Mouse (Mus musculus) heart, adult 2 months (tissue): ENCODE data around the gene Gm36028. TPM values are rescaled to one million over a fixed set of nuclear protein-coding genes. Genes with fewer than 3 reads are reported as not detected.

Experiments
- DNase-seq, 2 experiments: peaks; one replicate each; pipeline ENCODE4 v3.0.0; 2021
- H3K27ac ChIP-seq: fragments of 200-600 bp; 2 replicates; pipeline ENCODE4 v1.8.1; 2022
- H3K27me3 ChIP-seq: fragments of 200-500 bp; 2 replicates; pipeline ENCODE4 v1.6.1; 2012; ENCODE audit warnings: mild to moderate bottlenecking, low read length, inconsistent platforms, mixed read lengths; ENCODE audit not compliant: control insufficient read depth, insufficient read depth
- H3K36me3 ChIP-seq: fragments of 200-500 bp; 2 replicates; pipeline ENCODE4 v1.6.1; 2012; ENCODE audit warnings: low read length, inconsistent platforms; ENCODE audit not compliant: control insufficient read depth, insufficient read depth
- H3K4me1 ChIP-seq: fragments of 200-500 bp; 2 replicates; pipeline ENCODE4 v1.6.1; 2011; ENCODE audit warnings: low read length; ENCODE audit not compliant: control insufficient read depth, insufficient read depth
- H3K4me3 ChIP-seq: fragments of 200-600 bp; 2 replicates; pipeline ENCODE4 v1.8.1; 2022
- H3K79me2 ChIP-seq: fragments of 200-500 bp; replicated peaks from 2 replicates; pipeline ENCODE4 v1.6.1; 2012; ENCODE audit warnings: mild to moderate bottlenecking, inconsistent platforms, low read length, moderate library complexity, mixed read lengths; ENCODE audit not compliant: control insufficient read depth, insufficient read depth
- H3K9ac ChIP-seq: fragments of 200-500 bp; 2 replicates; pipeline ENCODE4 v1.6.1; 2012; ENCODE audit warnings: low read depth, mild to moderate bottlenecking, control low read depth, inconsistent platforms, low read length, mixed read lengths
- CTCF ChIP-seq: fragments of 200-600 bp; IDR thresholded peaks from 2 replicates; pipeline ENCODE4 v1.8.1; 2022; ENCODE audit warnings: antibody characterized with exemption, mild to moderate bottlenecking, moderate library complexity
- EP300 ChIP-seq: fragments of 200-500 bp; IDR thresholded peaks from 2 replicates; pipeline ENCODE4 v1.6.1; 2011; ENCODE audit warnings: low read depth, low read length, control low read depth; ENCODE audit not compliant: insufficient read depth
- POLR2A ChIP-seq: fragments of 200-500 bp; IDR thresholded peaks from 2 replicates; pipeline ENCODE4 v1.6.1; 2011; ENCODE audit warnings: mild to moderate bottlenecking, low read depth, low read length, control low read depth; ENCODE audit not compliant: insufficient read depth
- WGBS: fragments of 180-500 bp; shearing (Covaris S2); methylation state at CpG from one replicate; pipeline ENCODE4 v1.1.7; 2018; 5-methylcytosine and 5-hydroxymethylcytosine counted together
- intact Hi-C: fragments of 180-260 bp; cut with DNase I; formaldehyde crosslinking; loops from one replicate; pipeline ENCODE4 v1.15.1; 2025
- polyA plus RNA-seq: library from polyadenylated mRNA; depleted of rRNA; stranded (reverse); fragments of >200 nt; gene quantifications from 2 replicates; pipeline ENCODE4 v1.2.3, GENCODE M21; 2012
- total RNA-seq, 2 experiments: library from RNA; stranded (reverse); gene quantifications; 2 replicates each; pipeline ENCODE4 v1.2.3; 2021

The Gm36028 gene
- total and polyA plus RNA-seq, 3 experiments, result 0.10 to 1.0 (median 1.0) TPM

DNA sequence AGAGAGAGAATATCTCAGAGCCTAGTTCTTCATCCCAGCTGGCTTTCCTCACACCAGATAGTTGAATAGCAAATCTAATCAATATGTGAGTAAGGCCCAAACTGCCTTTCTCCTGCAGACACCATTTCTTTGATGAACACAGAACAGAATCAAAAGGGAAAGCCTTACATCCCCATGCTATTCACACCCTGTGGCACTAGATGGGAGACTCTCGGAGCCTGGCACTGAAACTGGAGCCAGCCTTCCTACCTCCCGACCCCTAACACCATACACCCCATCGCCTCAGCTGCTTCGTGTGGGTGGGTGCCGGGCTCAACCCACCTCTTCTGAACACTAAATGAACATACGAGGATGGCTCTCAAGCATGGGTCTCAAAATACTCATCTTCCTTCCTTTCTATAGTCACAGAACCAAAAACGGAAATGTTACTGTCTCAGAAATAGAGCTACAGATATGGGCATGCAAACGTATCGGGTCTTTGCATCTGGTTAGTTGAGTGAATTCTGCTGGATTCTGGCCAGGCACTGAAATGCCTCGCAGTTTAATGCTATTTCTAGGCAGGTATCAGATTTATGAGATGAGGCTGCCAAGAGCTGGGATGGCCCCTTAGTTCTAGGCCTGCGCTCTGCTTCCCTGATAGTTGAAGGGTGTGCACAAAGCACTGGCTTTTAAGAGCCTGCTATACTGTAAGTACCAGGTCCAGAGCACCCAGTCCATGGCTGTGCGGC lies 36.0 kb downstream of the Gm36028 start:
- TF ChIP-seq POLR2A, result no peak
- no peak for TF ChIP-seq CTCF
- no peak for TF ChIP-seq EP300
- intact Hi-C loops, result no loop called here

DNA sequence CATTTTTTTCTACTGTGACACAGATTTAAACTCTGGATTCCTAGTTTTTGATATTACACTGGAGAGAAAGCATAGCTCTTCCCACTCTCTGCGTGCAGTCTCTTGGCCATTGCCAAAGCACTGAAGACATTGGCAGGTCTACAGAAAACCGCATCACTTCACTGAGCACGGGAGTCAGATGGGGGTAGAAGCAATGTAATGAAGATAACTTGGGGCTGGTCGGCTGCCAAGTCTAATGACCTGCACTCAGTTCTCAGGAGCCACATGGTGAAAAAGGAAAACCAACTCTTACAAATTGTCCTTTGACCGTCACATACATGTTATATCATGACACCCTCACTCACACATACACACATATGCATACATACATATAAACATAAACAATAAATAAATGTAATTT lies 37.0 kb downstream of the Gm36028 start:
- Histone ChIP-seq H3K9ac (no peak overlapping the region), H3K27ac (no peak overlapping the region), H3K27me3 (no peaks in the 10 kb centered on the region), H3K4me1 (peaks cover 2% of the 10 kb centered on the region; the same call in 1 of the 2 replicates), H3K4me3 (no peak overlapping the region), H3K79me2 (no peaks in the 10 kb centered on the region), H3K36me3 (peaks cover 2% of the 10 kb centered on the region; the same call in 1 of the 2 replicates)
- TF ChIP-seq POLR2A, result no peak
- TF ChIP-seq CTCF, result no peak
- no peak for TF ChIP-seq EP300
- intact Hi-C loops, result no loop called here
- no peak for DNase-seq
- WGBS, result 46% methylated on average over 5 of the region's 5 CpGs

More for the DNA sequence above, 36.0 kb downstream of the Gm36028 start:
- Histone ChIP-seq H3K36me3 (peaks cover 2% of the 10 kb centered on the region; the same call in 1 of the 2 replicates), H3K79me2 (no peaks in the 10 kb centered on the region), H3K27ac (no peak overlapping the region), H3K9ac (no peak overlapping the region), H3K4me1 (peaks cover 2% of the 10 kb centered on the region; the same call in 1 of the 2 replicates), H3K4me3 (no peak overlapping the region), H3K27me3 (no peaks in the 10 kb centered on the region)
- 84% methylated on average over 12 of the region's 12 CpGs for WGBS
- DNase-seq, result no peak

DNA sequence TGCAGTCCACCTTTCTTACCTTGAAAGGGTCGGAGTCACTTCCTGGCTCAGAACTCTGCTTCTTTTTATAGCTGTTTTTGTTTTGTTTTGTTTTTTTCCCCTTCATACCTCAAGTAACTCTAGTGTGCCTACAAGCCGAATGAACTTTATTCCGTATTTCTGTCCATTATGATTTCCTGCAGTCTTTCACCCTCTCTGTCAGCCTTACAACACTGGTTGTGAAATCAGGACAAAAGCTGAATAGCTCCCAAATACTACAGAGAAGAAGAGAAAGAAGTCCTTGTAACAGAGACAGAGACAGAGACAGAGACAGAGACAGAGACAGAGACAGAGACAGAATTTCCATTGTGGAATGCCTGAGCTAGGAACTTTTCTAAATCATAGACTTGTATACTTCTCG lies 43.0 kb downstream of the Gm36028 start:
- intact Hi-C loops, result loop anchor here (5.0 to 10.0 kb wide), 2 partner anchors 34 to 283 kb away; partner anchors contain the start of genes Gtf2e1 and Rabl3
- no peak overlapping the region for H3K27ac ChIP-seq
- peaks cover 6% of the 10 kb centered on the region for H3K36me3 ChIP-seq
- H3K9ac ChIP-seq, result no peak overlapping the region
- no peak for DNase-seq
- H3K4me3 ChIP-seq, result no peak overlapping the region
- H3K27me3 ChIP-seq, result no peaks in the 10 kb centered on the region
- H3K79me2 ChIP-seq, result no peaks in the 10 kb centered on the region
- TF ChIP-seq EP300 (no peak), POLR2A (no peak), CTCF (no peak)
- H3K4me1 ChIP-seq, result peaks cover 8% of the 10 kb centered on the region
- 81% methylated on average over 4 of the region's 4 CpGs for WGBS

DNA sequence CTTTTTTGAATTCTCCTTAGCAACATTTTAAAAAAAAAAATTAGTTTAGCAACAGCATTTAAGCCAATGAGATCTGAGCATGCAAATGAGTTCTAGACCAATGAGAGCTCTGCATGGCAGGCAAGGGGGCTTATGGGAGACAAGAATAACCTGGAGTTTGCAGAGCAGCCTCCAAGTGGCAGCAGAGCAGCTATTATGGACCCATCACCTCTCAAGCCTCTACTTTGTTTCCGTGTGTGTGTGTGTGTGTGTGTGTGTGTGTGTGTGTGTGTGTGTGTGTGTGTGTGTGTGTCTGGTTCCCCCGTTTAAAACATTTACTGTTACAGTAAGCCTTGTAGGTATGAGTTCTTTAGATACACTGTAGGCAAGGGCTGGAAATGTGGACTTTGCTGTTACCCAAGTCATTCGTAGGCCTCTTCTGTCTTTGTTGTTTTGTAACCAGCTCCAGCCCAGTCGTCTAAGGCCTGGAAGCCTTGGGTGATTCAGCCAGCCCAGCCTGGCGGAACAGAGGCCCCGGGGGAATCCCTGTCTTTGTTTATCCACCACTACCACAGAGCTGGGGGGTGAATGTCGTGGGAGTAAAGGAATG lies 46.5 kb downstream of the Gm36028 start:
- peak; percentile 65 to 81 for DNase-seq
- H3K36me3 ChIP-seq, result peaks cover 4% of the 10 kb centered on the region
- H3K4me3 ChIP-seq, result no peak overlapping the region
- H3K9ac ChIP-seq, result no peak overlapping the region
- H3K27me3 ChIP-seq, result no peaks in the 10 kb centered on the region
- intact Hi-C loops, result loop anchor here (2.0 to 10.0 kb wide), 2 partner anchors 52 to 280 kb away; partner anchors contain the start of genes Gtf2e1 and Rabl3
- peaks cover 14% of the 10 kb centered on the region for H3K4me1 ChIP-seq
- peak overlapping the region; percentile 72 for H3K27ac ChIP-seq
- TF ChIP-seq CTCF, result peak; percentile 66
- peak; percentile 80 for TF ChIP-seq EP300
- TF ChIP-seq POLR2A, result no peak
- no peaks in the 10 kb centered on the region for H3K79me2 ChIP-seq
- WGBS, result 20% methylated on average over 7 of the region's 7 CpGs

DNA sequence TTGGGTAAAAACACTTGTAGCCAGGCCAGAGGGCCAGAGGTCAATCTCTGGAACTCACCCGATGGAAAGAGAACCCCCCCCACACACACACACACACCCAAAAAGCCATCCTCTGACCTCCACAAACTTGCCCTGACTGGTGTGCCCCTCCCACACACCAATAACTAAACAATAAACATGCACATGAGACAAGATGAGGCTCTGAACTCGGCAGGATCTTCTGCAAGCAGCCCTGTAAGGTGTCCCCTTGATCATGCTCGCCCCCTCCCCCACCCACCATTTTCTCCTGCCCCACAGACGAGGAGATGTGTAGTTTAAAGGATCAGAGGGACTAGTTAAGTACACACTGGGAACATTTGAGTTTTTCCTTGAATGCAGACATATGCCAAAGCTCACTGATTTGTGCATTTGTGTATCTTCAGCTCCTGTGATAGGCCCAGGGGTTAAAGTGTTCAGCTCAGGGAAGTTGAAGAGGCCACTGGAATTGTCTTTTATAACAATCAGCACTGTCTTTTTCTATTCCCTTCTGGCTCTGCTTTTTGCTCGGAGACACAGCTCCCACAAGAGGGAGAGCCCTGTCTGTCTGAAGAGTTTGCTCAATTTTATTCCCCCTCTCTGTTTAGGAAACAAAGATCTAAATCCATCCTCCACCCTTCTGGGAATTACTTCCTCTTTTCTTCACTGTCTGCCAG lies 47.1 kb downstream of the Gm36028 start:
- Histone ChIP-seq H3K36me3 (peaks cover 6% of the 10 kb centered on the region), H3K4me1 (peaks cover 19% of the 10 kb centered on the region), H3K27ac (peak overlapping the region; percentile 72), H3K9ac (no peak overlapping the region), H3K4me3 (no peak overlapping the region), H3K27me3 (no peaks in the 10 kb centered on the region), H3K79me2 (no peaks in the 10 kb centered on the region)
- DNase-seq, result no peak
- intact Hi-C loops, result loop anchor here (2.0 to 10.0 kb wide), 2 partner anchors 53 to 279 kb away; partner anchors contain the start of genes Gtf2e1 and Rabl3
- TF ChIP-seq CTCF (no peak), POLR2A (no peak), EP300 (no peak)
- WGBS, result 27% methylated on average over 5 of the region's 5 CpGs
